Mouse (Mus musculus): ENCODE measurements around the gene Psmd2.

DNA sequence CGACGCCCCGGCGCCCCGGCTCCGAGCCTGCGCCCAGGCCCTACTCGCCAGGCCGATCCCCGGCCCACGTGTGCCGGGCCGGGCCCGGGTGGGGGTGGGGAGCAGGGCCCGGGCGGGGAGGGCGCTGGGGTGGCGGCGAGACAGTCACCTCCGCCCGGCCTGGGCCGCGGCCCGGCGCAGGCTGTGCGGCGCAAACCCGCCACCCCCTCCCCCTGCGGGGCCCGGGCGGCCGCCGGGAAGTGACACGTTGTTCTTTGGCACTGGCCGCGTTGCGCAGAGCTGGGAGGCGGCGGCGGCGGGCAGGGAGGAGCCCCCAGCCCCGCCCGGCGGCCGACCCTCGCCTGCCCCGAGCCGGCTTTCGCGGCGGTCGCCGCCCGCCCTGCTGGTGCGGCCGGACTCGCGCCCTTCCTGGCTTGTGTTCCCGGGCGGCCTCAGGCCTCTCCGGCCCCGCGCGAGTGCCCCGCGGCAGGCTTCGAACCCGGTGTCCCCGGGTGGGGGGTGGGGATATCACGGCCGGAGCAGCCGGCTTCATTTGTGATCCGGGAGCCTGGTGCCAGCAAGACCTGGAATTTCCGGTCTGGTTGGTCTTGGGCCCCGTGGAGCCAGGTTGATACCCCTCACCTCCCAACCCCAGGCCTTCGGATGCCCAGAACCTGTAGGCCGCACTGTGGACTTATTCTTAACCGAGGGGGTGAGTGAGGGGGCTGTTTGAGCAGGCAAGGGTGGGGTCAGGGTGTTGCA lies 21.7 kb downstream of the Psmd2 start:
- TF ChIP-seq EP300 (IDR thresholded peaks at IDR 0.05; ENCODE audit: low read depth) (no peak), CTCF (IDR thresholded peaks at IDR 0.05; ENCODE audit: low read depth) (no peak)

Measured in heart, postnatal 0 days (tissue).